Mouse (Mus musculus) thymus, postnatal 25 days (tissue): Measurements from ENCODE around the gene Gm49721.
"Not testable (repeated sequence)": the region's sequence is repeated elsewhere in the genome, so short reads cannot be mapped to it uniquely, and the experiment has no call there.

Experiments used
- DNase-seq: peaks from one replicate; pipeline ENCODE4 v3.0.0; 2022

Gene Gm49721

GRCm38 (mm10) chr17:7084523-7084922, 105.8 kb downstream of the Gm49721 start:
- DNase-seq: not testable (repeated sequence)

DNA sequence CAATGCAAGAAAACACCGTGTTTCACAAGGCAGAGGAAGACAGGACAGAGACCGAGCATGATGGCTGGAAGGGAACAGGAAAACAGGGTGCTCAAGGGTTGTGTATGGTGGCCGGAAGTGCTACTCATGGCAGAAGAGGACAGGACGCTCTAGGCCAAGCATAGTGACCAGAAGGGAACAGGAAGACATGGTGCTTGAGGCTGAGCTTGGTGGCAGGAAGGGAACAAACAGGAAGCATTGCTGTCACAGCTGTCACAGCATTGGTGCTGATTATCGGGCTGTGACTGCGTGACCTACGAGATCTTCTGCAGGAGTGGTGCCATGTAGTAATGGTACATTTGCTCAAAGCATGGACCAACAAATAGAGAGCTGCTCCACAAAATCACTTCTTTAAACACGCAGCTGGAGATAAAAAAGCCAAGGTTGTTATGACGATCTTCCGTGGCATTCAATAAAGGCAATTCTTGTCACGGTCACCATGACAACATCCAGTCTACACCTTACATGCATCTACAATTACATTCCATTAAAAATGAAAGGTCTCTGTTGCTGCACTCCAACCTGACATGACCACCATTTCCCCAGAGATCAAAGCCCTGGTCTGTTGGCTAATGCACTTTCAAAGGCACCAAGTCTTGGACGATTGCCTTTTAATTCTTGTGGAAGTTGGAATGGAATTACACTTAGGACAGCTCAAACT, 106.9 kb downstream of the Gm49721 start:
- not testable (repeated sequence) for DNase-seq

GRCm38 (mm10) chr17:7086836-7087235, 108.1 kb downstream of the Gm49721 start:
- not testable (repeated sequence) for DNase-seq
